Mouse (Mus musculus) E14TG2a.4 (cell line): ENCODE measurements around the gene Tanc2.

Experiments used
- CTCF ChIP-seq: conservative IDR thresholded peaks from 2 replicates; pipeline ENCODE4 v1.5.1; 2014; ENCODE audit warnings: low read length
- NANOG ChIP-seq: IDR thresholded peaks from 2 replicates; pipeline ENCODE4 v1.6.1; 2014; ENCODE audit warnings: borderline replicate concordance, low read length, mixed read lengths
- POU5F1 ChIP-seq: IDR thresholded peaks from 2 replicates; pipeline ENCODE4 v1.6.1; 2014; ENCODE audit warnings: low read length, borderline replicate concordance

GRCm38 (mm10) chr11:105845901-105846300, 256.1 kb downstream of the Tanc2 start:
- TF ChIP-seq CTCF (no peak), POU5F1 (no peak), NANOG (no peak)
